In genomic region chr2:153631976-153632870, GRCm38 (mm10) we compare ENCODE assay signal across 8 mouse cellular contexts. TPM values are rescaled to one million over a fixed set of nuclear protein-coding genes. Genes with fewer than 3 reads are reported as not detected.
DNase-seq lines count a peak whose midpoint lies in the region; ATAC-seq lines count a peak whose summit lies in the region.

Gene Commd7 (minus strand): TSS chr2:153632781.

- peak within 1 kb of the TSS; percentile 95 for H3K27ac ChIP-seq in intestine, embryonic 16.5 days (ENCODE audit: low read length)

- no peaks in the 10 kb centered on the region for H3K36me3 ChIP-seq in intestine, embryonic 16.5 days (ENCODE audit: control insufficient read depth, insufficient read depth, low read length)

- 4% methylated on average over 53 of the region's 53 CpGs for WGBS in intestine, embryonic 16.5 days

- no peaks in the 10 kb centered on the region for H3K9me3 ChIP-seq in intestine, embryonic 16.5 days (ENCODE audit: control insufficient read depth, low read length)

- H3K4me3 ChIP-seq in intestine, embryonic 16.5 days (ENCODE audit: low read length) = peak within 1 kb of the TSS; percentile 96

- peak; percentile 94 for DNase-seq in adrenal gland, adult 2 months
- DNase-seq in embryo, embryonic 11.5 days (ENCODE audit: low read depth, low spot score) = peak; percentile 74
- DNase-seq in gastrocnemius, postnatal 4 days (ENCODE audit: low spot score in 2 of 2) = peak; percentile 73 to 85
- peak; percentile 85 to 86 for DNase-seq in left cerebral cortex, postnatal 25 days (ENCODE audit: low spot score in 2 of 2)
- DNase-seq in mesoderm, embryonic 11.5 days (ENCODE audit: low read depth, low spot score) = peak; percentile 86
- DNase-seq in right cerebral cortex, postnatal 25 days = peak; percentile 89
- peak; percentile 79 to 87 for DNase-seq in urinary bladder, postnatal 36 days (ENCODE audit: low spot score in 2 of 2)

- no peaks in the 10 kb centered on the region for H3K27me3 ChIP-seq in intestine, embryonic 16.5 days (replicated peaks; ENCODE audit: control insufficient read depth, insufficient read depth, low read length)

- intact Hi-C loops in left cerebral cortex, postnatal 25 days (cut with DNase I) = no loop called here

- peak; percentile 93 for ATAC-seq in intestine, embryonic 16.5 days

- H3K4me2 ChIP-seq in intestine, embryonic 16.5 days (ENCODE audit: low read depth, low read length) = peak within 1 kb of the TSS; percentile 79

- peak within 1 kb of the TSS; percentile 98 for H3K9ac ChIP-seq in intestine, embryonic 16.5 days (ENCODE audit: low read depth, low read length)

- H3K4me1 ChIP-seq in intestine, embryonic 16.5 days (ENCODE audit: control insufficient read depth, insufficient read depth, low read length) = peaks cover 5% of the 10 kb centered on the region; the same call in 1 of the 2 replicates

RNA-seq across cellular contexts. Expression of gene Commd7, which starts in this region (rescaled TPM):
- 10 to 100 TPM; 32.3 to 37.0 TPM for total RNA-seq in adrenal gland, adult 2 months (2021)
- polyA plus RNA-seq in adrenal gland, adult 2 months (2012; rRNA removed) = 21.9 and 28.9 TPM in 2 replicates
- 10 to 100 TPM; 27.2 to 27.7 TPM for total RNA-seq in gastrocnemius, postnatal 4 days (2021)
- polyA plus RNA-seq in intestine, embryonic 16.5 days (2015; fragmentation: Nextera tagmentation; extraction: Ambion mirVana) = 84.5 and 88.4 TPM in 2 replicates
- 10 to 100 TPM; 28.4 to 29.4 TPM for total RNA-seq in left cerebral cortex, postnatal 25 days (2021)

Comparison
In these comparisons a context has a peak if more than half of its experiments do, and no peak if none do; other contexts are left out.
1. Peak in every context shown above with its lines: DNase-seq, ATAC-seq, H3K4me3 ChIP-seq and H3K27ac ChIP-seq.